Mouse (Mus musculus) megakaryocyte, embryonic 14.5 days (primary cell): ENCODE measurements at regions not wholly inside any gene's neighbourhood (a gene's known extent, or its start where the extent isn't known, plus 50 kb on each side); places are given as distances from the start of the nearest gene placed in this dataset.

Experiments
- H3K27me3 ChIP-seq: replicated peaks from 2 replicates; pipeline ENCODE3; 2012; ENCODE audit warnings: inconsistent platforms
- H3K36me3 ChIP-seq: replicated peaks from 2 replicates; pipeline ENCODE3; 2012; ENCODE audit warnings: low read length, inconsistent platforms, mixed read lengths
- H3K4me1 ChIP-seq: 2 replicates; pipeline ENCODE4 v1.6.1; 2012; ENCODE audit warnings: inconsistent platforms
- H3K4me3 ChIP-seq: replicated peaks from 2 replicates; pipeline ENCODE3; 2012; ENCODE audit warnings: moderate library complexity, mild to moderate bottlenecking, inconsistent platforms
- H3K9me3 ChIP-seq: 2 replicates; pipeline ENCODE4 v1.6.1; 2012; ENCODE audit warnings: inconsistent platforms
- FLI1 ChIP-seq: IDR thresholded peaks from 2 replicates; pipeline ENCODE4 v1.6.1; 2012; ENCODE audit warnings: low read length, inconsistent platforms, mixed read lengths
- GATA1 ChIP-seq: IDR thresholded peaks from 3 replicates; pipeline ENCODE4 v1.6.1; 2012; ENCODE audit warnings: mixed read lengths, low read length, inconsistent platforms, borderline replicate concordance

DNA sequence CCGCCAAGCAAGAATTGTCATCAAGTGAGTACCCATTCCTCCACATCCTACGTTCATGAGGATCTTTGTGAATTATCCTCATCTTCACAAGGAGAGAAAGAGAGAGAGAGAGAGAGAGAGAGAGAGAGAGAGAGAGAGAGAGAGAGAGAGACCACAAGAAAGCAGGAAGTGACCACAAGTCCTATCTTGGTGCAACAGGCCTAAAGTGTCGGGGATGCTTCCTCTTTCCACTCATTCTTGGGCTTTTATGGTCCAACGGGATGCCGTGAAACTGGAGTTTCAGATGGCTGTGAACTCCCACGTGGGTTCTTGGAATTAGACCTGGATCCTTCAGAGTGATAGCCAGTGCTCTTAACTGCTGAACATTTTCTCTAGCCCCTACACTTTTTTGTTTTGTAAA, 53.1 kb upstream of the Rai14 start:
- peaks cover 77% of the 10 kb centered on the region for H3K4me1 ChIP-seq
- no peaks in the 10 kb centered on the region for H3K9me3 ChIP-seq
- H3K36me3 ChIP-seq, result no peaks in the 10 kb centered on the region
- peak; percentile 31; the same call in 1 of the 3 replicates for TF ChIP-seq GATA1
- 0 out of 2 replicates have a peak, but pooled peaks have one; percentile 23 for TF ChIP-seq FLI1
- H3K4me3 ChIP-seq, result peak overlapping the region; percentile 46
- no peaks in the 10 kb centered on the region for H3K27me3 ChIP-seq

GRCm38 (mm10) chr15:10770410-10771310, 56.2 kb upstream of the Rai14 start:
- Histone ChIP-seq H3K27me3 (no peaks in the 10 kb centered on the region), H3K4me1 (peaks cover 61% of the 10 kb centered on the region), H3K4me3 (no peak overlapping the region), H3K9me3 (no peaks in the 10 kb centered on the region), H3K36me3 (no peaks in the 10 kb centered on the region)
- TF ChIP-seq GATA1 (no peak), FLI1 (no peak)

GRCm38 (mm10) chr15:10771311-10771690, 56.9 kb upstream of the Rai14 start:
- Histone ChIP-seq H3K4me3 (no peak overlapping the region), H3K36me3 (no peaks in the 10 kb centered on the region), H3K9me3 (no peaks in the 10 kb centered on the region), H3K27me3 (no peaks in the 10 kb centered on the region), H3K4me1 (peaks cover 55% of the 10 kb centered on the region)
- TF ChIP-seq FLI1 (no peak), GATA1 (no peak)

DNA sequence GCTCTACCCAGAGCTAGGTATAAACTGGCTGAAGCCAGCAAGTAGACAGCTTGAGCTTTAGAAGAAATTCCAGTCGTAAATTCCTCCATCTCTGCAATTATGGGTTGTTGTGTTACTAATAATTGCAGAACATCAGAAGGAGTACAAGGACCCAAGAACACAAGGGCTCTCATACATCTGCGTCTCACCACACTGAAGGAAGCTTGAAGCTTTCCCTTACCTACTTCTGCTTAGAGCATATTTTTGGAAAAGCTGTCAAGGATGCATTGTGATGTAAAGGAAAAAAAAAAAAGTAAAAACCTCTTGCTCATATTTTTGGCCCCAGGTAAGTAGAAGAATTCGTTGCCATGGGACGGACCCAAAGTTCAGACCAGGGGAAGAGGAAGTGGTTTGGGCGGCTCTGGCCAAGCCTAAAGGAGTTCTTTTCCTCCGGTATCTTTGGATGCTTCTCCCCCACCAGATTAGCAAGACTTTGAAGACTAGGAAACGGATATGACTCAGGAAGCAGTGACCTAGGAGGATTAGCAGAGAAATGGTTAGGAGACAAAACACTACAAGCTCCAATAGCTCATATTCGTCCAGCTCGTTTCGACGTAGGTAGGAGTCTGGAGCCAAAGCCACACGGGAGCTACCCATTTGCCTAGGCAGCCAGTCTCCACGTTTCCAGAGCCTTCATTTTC, 65.7 kb upstream of the Rai14 start:
- peaks cover 22% of the 10 kb centered on the region for H3K4me1 ChIP-seq
- peak overlapping the region; percentile 85 for H3K4me3 ChIP-seq
- H3K36me3 ChIP-seq, result no peaks in the 10 kb centered on the region
- no peaks in the 10 kb centered on the region for H3K27me3 ChIP-seq
- no peaks in the 10 kb centered on the region for H3K9me3 ChIP-seq
- TF ChIP-seq FLI1 (no peak), GATA1 (no peak; the same call in 2 of the 3 replicates)

GRCm38 (mm10) chr15:10789371-10789770, 74.9 kb upstream of the Rai14 start:
- Histone ChIP-seq H3K4me3 (no peak overlapping the region), H3K27me3 (no peaks in the 10 kb centered on the region), H3K4me1 (peaks cover 36% of the 10 kb centered on the region), H3K9me3 (peaks cover 14% of the 10 kb centered on the region), H3K36me3 (peaks cover 11% of the 10 kb centered on the region)
- TF ChIP-seq FLI1 (no peak), GATA1 (no peak)

- no peaks in the 10 kb centered on the region for H3K27me3 ChIP-seq
- TF ChIP-seq FLI1 (no peak), GATA1 (no peak)
- peaks cover 14% of the 10 kb centered on the region for H3K9me3 ChIP-seq
- H3K4me1 ChIP-seq, result peaks cover 43% of the 10 kb centered on the region
- peaks cover 11% of the 10 kb centered on the region for H3K36me3 ChIP-seq
- H3K4me3 ChIP-seq, result no peak overlapping the region
Measured at GRCm38 (mm10) chr15:10790862-10791497, 76.6 kb upstream of the Rai14 start.

DNA sequence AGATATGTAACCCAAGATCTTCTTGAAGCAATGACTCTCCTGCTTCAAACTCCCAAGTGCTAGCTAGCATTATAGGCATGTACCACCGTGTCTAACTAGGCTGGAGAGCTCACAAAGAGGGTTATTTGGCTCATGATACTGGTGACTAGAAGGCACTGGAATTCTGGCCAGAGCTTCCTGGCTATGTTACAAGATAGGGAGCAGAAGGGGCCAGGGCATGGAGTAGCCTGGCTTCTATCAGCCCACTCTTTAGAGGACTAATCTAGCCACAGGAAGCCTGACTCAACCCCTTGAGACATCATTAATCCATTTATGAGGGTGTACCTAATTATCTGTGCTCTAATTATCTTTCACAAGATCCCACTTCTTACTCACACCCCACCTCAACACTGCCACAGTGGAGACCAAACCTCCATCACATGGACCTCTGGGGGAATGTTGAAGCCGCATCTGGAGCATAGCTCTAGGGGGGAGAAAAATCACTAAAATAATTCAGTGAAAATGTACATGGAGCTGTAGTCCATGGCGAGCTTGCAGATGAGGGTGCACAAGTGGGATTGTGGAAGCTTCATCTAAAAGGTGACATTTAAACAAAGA, 77.2 kb upstream of the Rai14 start:
- no peak for TF ChIP-seq GATA1
- TF ChIP-seq FLI1, result no peak
- H3K27me3 ChIP-seq, result no peaks in the 10 kb centered on the region
- H3K4me1 ChIP-seq, result peaks cover 46% of the 10 kb centered on the region
- peaks cover 11% of the 10 kb centered on the region for H3K36me3 ChIP-seq
- H3K9me3 ChIP-seq, result peaks cover 14% of the 10 kb centered on the region
- H3K4me3 ChIP-seq, result no peak overlapping the region

DNA sequence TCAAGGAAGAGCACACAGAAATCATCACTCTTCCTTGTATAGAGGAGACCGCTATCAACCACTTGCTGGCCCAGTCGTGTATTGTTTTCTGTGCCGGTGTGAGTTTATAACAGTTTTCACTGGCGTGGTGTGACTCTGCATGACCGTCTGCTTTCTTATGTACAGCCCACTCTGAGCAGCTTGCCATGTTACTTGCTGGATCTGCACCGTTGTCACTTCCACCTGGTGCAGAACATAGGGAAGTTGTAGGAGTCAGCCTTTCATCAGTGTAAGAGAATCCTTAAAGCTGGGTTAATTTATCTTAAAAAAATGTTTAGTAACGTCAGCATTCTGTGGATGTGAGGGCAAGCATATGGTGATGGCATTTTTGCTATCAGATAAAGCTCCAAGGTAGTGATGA, 77.7 kb upstream of the Rai14 start:
- no peak overlapping the region for H3K4me3 ChIP-seq
- peaks cover 16% of the 10 kb centered on the region for H3K9me3 ChIP-seq
- H3K36me3 ChIP-seq, result peaks cover 15% of the 10 kb centered on the region
- H3K4me1 ChIP-seq, result peaks cover 51% of the 10 kb centered on the region
- TF ChIP-seq FLI1 (no peak), GATA1 (no peak)
- no peaks in the 10 kb centered on the region for H3K27me3 ChIP-seq

DNA sequence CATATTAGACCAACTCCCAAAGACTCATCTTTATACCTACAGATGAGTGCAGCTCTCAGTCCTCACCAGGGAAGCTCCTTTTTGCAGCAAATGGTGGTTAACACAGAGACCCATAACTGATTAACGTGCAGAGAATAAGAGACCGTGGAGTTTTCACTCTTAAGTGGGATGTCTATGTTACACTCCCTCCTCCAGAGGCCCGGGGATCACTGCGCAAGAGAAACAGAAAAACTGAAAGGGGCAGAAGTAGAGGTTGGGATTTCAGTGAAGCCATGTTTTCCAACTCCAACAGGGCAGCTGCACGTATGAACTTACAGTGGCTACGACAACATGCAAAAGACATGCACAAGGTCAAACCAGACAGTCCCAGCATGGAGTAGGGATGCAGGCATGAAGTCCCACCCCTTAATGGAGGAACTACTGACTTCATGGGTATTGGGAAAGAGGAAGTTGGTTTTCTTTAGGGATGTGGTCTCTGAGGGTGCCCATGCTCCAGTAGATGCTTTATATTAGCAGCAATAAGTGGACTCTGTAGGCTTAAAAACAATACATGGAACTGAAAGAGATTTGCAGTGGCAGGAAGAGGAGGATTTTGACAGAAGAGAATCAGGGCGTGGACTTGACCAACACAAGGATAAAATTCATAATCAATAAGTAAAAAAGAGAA, 80.8 kb upstream of the Rai14 start:
- peaks cover 16% of the 10 kb centered on the region for H3K36me3 ChIP-seq
- peaks cover 16% of the 10 kb centered on the region for H3K9me3 ChIP-seq
- H3K4me3 ChIP-seq, result peak overlapping the region; percentile 50
- H3K27me3 ChIP-seq, result no peaks in the 10 kb centered on the region
- TF ChIP-seq FLI1 (no peak), GATA1 (no peak)
- peaks cover 52% of the 10 kb centered on the region for H3K4me1 ChIP-seq
